Mouse (Mus musculus) ovary, adult 18-20 months (tissue): Measurements from ENCODE around the gene Tefm.

Experiments used
- DNase-seq: peaks from one replicate; pipeline ENCODE4 v3.0.0; 2022; ENCODE audit warnings: low spot score, mixed read lengths

The Tefm gene

DNA sequence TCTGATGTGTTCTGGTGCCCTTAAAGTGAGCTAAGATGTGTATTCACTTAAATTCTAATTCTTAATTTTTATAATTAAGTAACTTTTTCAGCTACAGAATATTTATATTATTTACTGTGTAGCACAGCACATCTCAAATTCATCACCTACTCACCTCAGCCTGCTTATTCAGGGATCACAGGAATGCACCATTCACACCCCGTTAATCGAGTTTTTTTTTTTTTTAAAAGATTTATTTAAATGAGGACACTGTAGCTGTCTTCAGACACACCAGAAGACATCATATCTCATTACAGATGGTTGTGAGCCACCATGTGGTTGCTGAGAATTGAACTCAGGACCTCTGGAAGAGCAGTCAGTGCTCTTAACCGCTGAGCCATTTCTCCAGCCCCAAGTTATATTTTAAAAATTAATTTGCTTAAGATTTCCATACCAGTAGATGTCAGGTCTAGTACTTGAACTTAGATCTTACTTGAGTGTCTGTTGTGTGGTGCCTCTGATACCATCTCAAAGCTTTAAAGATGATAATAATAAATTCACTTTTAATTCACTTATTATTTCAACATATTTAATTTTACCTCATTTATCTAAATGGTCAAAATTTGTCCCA lies 51.3 kb downstream of the Tefm start:
- DNase-seq = no peak

GRCm38 (mm10) chr11:80089817-80090214 lies 52.2 kb downstream of the Tefm start:
- no peak for DNase-seq

GRCm38 (mm10) chr11:80088917-80089816 lies 52.8 kb downstream of the Tefm start, which contains the start of gene Atad5:
TSS of gene Atad5 (plus strand) at chr11:80089400.
- DNase-seq = peak; percentile 68

- peak; percentile 40 for DNase-seq
Observed at GRCm38 (mm10) chr11:80086844-80087243, 55.1 kb downstream of the Tefm start.
